Mouse (Mus musculus) stomach, postnatal 0 days (tissue): Measurements from ENCODE around the gene Yod1. TPM values are rescaled to one million over a fixed set of nuclear protein-coding genes. Genes with fewer than 3 reads are reported as not detected.

Experiments used
- ATAC-seq: fragments of 200-750 bp; cut with Nextera tagmentation; 2 replicates; pipeline ENCODE4 v1.8.0; 2017; ENCODE audit not compliant: low FRiP score, low TSS enrichment
- DNase-seq: peaks from one replicate; pipeline ENCODE4 v3.0.0-alpha.2; 2016; ENCODE audit warnings: low spot score
- H3K27ac ChIP-seq: fragments of 300-500 bp; sonication (generic); replicated peaks from 2 replicates; pipeline ENCODE4 v1.5.1; 2014; ENCODE audit warnings: mild to moderate bottlenecking, control low read depth
- H3K27me3 ChIP-seq: fragments of 300-500 bp; sonication (generic); 2 replicates; pipeline ENCODE4 v1.6.1; 2014; ENCODE audit warnings: low read length; ENCODE audit not compliant: control insufficient read depth, insufficient read depth
- H3K36me3 ChIP-seq: fragments of 300-500 bp; sonication (generic); 2 replicates; pipeline ENCODE4 v1.6.1; 2014; ENCODE audit warnings: low read length, mixed read lengths; ENCODE audit not compliant: control insufficient read depth, insufficient read depth
- H3K4me1 ChIP-seq: fragments of 300-500 bp; sonication (generic); replicated peaks from 2 replicates; pipeline ENCODE4 v1.6.1; 2014; ENCODE audit warnings: antibody characterized with exemption; ENCODE audit not compliant: control insufficient read depth, insufficient read depth
- H3K4me2 ChIP-seq: fragments of 300-500 bp; sonication (generic); replicated peaks from 2 replicates; pipeline ENCODE4 v1.6.1; 2014; ENCODE audit warnings: low read depth, mild to moderate bottlenecking, control low read depth, moderate library complexity
- H3K4me3 ChIP-seq: fragments of 300-500 bp; sonication (generic); 2 replicates; pipeline ENCODE4 v1.5.1; 2014; ENCODE audit warnings: low read depth, low read length, control low read depth
- H3K9ac ChIP-seq: fragments of 300-500 bp; sonication (generic); 2 replicates; pipeline ENCODE4 v1.6.1; 2014; ENCODE audit warnings: mild to moderate bottlenecking, low read length, control low read depth, mixed read lengths
- H3K9me3 ChIP-seq: fragments of 300-500 bp; sonication (generic); 2 replicates; pipeline ENCODE4 v1.6.1; 2016; ENCODE audit warnings: low read length; ENCODE audit not compliant: control insufficient read depth
- CTCF ChIP-seq: IDR thresholded peaks from 2 replicates; pipeline ENCODE4 v1.5.1; 2016; ENCODE audit warnings: antibody characterized with exemption, low read depth, mild to moderate bottlenecking, moderate library complexity
- EP300 ChIP-seq: optimal IDR thresholded peaks from 2 replicates; pipeline ENCODE3; 2016; ENCODE audit warnings: antibody characterized with exemption
- WGBS: fragments of 180-500 bp; shearing (Covaris S2); extraction: QIAGEN DNeasy Blood & Tissue Kit; methylation state at CpG from one replicate; pipeline ENCODE4 v1.1.7; 2014; 5-methylcytosine and 5-hydroxymethylcytosine counted together
- polyA plus RNA-seq: library from polyadenylated mRNA; unstranded; fragments of >200 nt; fragmentation: Nextera tagmentation; extraction: Ambion mirVana; gene quantifications from 2 replicates; pipeline ENCODE4 v1.2.1, GENCODE M21; 2015

Gene Yod1
- polyA plus RNA-seq, 1 experiment from 2014 or later = 24.2 TPM

DNA sequence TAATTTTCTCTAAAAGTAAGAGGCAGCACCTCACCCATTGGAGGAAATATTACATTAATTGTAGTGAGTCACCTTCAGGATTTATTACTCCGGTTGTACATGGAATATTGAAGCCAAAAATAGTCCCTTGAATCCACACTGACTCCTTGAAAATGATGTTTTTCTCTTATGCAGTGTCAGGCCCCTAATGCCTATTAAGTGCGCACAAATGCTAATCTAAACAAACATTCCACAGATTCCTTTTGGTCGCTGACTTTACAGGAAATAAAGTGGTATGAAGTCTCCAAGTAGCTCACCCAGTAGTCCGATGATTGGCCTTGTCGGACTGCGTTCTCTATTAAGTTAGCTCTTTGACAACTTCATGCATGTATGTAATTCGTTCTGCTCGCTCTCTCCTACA is 17.7 kb downstream of the Yod1 start:
- ATAC-seq (no peak), DNase-seq (no peak)
- peak overlapping the region; percentile 27; the same call in 1 of the 2 replicates for H3K4me3 ChIP-seq
- WGBS = 23% methylated on average over 8 of the region's 8 CpGs
- TF ChIP-seq EP300 (no peak), CTCF (no peak)
- H3K4me2 ChIP-seq = peak overlapping the region; percentile 46
- H3K9me3 ChIP-seq = no peaks in the 10 kb centered on the region
- peak overlapping the region; percentile 93 for H3K27ac ChIP-seq
- H3K9ac ChIP-seq = peak overlapping the region; percentile 31; the same call in 1 of the 2 replicates
- no peaks in the 10 kb centered on the region for H3K36me3 ChIP-seq
- no peaks in the 10 kb centered on the region for H3K27me3 ChIP-seq
- no peaks in the 10 kb centered on the region for H3K4me1 ChIP-seq

DNA sequence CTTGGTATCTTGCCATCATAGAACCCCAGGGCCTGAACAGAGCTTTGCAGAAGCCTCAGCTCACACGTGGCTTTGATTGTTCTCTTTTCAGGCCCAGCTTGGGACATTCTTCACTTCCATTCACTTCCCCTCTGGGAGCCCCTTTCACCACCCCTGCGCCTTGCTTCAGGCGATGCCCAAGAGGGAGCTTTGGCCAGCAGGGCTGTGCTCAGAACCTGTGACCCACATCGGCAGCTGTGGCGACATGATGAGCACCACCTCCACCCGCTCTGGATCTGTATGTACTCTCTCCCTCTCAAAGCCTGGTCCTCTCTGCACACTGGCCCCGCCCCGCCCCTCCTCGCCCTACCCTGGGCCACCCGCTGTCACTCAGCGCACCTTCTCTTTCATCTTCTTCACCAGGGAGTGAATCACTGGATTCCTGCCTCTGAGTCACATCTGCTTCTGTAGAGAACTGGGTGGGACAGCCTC is 20.3 kb downstream of the Yod1 start:
- Histone ChIP-seq H3K9ac (0 out of 2 replicates have a peak overlapping the region, but pooled peaks have one; percentile 23), H3K27ac (no peak overlapping the region; the same call in 1 of the 2 replicates), H3K4me2 (no peak overlapping the region), H3K36me3 (no peaks in the 10 kb centered on the region), H3K4me3 (no peak overlapping the region), H3K4me1 (peaks cover 4% of the 10 kb centered on the region), H3K27me3 (no peaks in the 10 kb centered on the region), H3K9me3 (no peaks in the 10 kb centered on the region)
- TF ChIP-seq EP300 (no peak), CTCF (no peak)
- WGBS = 32% methylated on average over 11 of the region's 11 CpGs
- peak; percentile 67 for DNase-seq
- ATAC-seq = peak; percentile 34

DNA sequence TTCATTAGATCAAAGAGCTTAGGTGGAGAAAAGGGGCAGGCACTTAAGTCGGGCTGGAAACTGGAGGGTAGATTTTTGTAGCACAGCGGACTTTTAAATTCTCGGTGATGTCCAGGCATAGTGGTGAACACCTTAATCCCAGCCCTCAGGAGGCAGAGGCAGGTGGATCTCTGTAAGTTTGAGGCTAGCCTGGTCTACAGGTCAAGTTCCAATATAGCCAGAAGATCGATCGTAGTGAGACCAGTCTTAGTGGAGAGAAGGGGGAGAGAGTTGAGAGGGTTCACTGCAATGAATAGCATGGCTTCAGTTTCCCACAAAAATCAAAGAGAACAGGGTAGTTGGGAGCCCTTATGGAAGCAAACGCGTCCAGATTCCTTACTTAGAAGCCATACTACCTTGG is 20.8 kb downstream of the Yod1 start:
- ATAC-seq (no peak), DNase-seq (no peak)
- Histone ChIP-seq H3K4me1 (peaks cover 4% of the 10 kb centered on the region), H3K27me3 (no peaks in the 10 kb centered on the region), H3K27ac (peak overlapping the region; percentile 31), H3K4me3 (no peak overlapping the region), H3K36me3 (0 out of 2 replicates have a peak, but pooled peaks cover under 1% of the 10 kb centered on the region), H3K9me3 (no peaks in the 10 kb centered on the region), H3K4me2 (no peak overlapping the region), H3K9ac (no peak overlapping the region)
- TF ChIP-seq EP300 = no peak
- no peak for TF ChIP-seq CTCF
- WGBS = 82% methylated on average over 7 of the region's 7 CpGs

DNA sequence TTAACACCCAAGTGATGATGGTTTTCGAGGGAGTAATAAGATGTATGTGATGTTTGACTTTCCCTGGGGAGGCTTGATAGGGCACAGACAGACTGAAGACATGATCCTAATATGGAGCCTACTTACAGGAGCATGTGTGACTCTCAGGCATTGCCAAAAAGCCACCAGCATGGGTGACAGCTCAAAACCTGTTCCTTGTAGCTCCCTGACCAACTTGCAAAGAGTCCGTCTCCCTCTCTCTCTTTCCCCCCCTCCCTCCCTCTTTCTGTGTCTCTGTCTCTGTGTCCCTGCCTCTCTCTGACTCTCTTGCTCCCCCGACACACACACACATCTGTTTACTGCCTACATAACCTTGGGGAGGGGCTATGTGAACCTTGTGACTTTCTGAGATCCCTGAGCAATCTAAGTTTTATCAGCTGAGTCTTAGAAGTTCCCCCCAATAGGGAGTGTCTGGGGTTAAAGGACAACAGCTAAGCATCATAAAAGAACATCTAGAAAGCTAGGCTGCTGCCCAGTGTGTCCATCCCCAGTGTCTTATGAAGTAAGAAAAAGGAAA is 21.5 kb downstream of the Yod1 start:
- ATAC-seq (no peak), DNase-seq (no peak)
- Histone ChIP-seq H3K4me2 (no peak overlapping the region), H3K27me3 (no peaks in the 10 kb centered on the region), H3K9me3 (no peaks in the 10 kb centered on the region), H3K27ac (0 out of 2 replicates have a peak overlapping the region, but pooled peaks have one; percentile 13), H3K4me3 (no peak overlapping the region), H3K36me3 (0 out of 2 replicates have a peak, but pooled peaks cover 4% of the 10 kb centered on the region), H3K9ac (no peak overlapping the region; the same call in 1 of the 2 replicates), H3K4me1 (peaks cover 4% of the 10 kb centered on the region)
- TF ChIP-seq CTCF (no peak), EP300 (no peak)
- 65% methylated on average over 3 of the region's 3 CpGs for WGBS

DNA sequence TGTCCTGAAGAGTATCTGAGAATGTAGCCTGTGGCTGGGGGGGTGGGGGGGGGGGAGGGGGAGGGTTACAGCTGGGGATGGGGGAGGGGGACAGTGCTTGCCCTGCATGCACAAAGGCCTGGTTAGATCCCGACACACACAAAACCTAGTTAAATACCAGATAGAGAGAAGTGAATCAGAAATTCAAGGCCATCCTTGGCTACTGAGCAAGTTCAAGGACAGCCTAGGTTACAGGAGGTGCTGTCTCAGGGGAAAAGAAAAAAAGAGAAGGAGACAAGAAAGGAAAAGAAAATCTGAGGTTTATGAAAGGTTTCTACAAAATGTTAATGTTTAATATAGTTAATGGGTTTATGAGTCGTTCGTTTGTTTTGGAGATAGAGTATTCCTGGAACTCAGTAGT is 22.5 kb downstream of the Yod1 start:
- Histone ChIP-seq H3K4me1 (peaks cover 4% of the 10 kb centered on the region), H3K9me3 (no peaks in the 10 kb centered on the region), H3K4me2 (no peak overlapping the region), H3K27me3 (no peaks in the 10 kb centered on the region), H3K9ac (no peak overlapping the region), H3K27ac (no peak overlapping the region), H3K36me3 (0 out of 2 replicates have a peak, but pooled peaks cover 4% of the 10 kb centered on the region), H3K4me3 (no peak overlapping the region)
- TF ChIP-seq EP300 (no peak), CTCF (no peak)
- no peak for DNase-seq
- ATAC-seq = no peak
- WGBS = 52% methylated on average over 3 of the region's 3 CpGs

DNA sequence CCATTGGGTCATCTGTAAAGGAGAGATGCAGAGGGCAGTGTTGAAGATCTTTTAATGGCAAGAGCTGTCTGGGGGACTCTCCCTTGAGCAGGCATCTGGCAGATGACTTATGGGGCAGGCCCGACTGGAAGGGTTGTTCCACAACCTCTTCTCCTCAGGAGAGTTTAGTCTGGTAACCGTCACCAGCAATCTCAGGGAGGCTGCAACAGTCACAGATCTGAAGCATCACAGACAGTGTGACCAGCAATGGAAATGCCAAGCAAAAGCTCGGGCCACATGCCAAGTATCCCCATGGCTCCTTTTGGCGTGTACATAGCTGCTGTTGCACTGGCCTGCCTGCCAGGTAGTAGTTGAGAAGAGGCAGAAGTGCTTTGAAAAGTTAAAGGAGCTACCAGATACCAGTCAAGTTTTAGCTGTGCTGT is 23.1 kb downstream of the Yod1 start:
- 46% methylated on average over 4 of the region's 4 CpGs for WGBS
- ATAC-seq (no peak), DNase-seq (peak; percentile 33)
- peaks cover 4% of the 10 kb centered on the region for H3K4me1 ChIP-seq
- TF ChIP-seq CTCF = no peak
- TF ChIP-seq EP300 = no peak
- H3K36me3 ChIP-seq = 0 out of 2 replicates have a peak, but pooled peaks cover 4% of the 10 kb centered on the region
- H3K4me2 ChIP-seq = no peak overlapping the region
- H3K27me3 ChIP-seq = no peaks in the 10 kb centered on the region
- peak overlapping the region; percentile 77 for H3K27ac ChIP-seq
- no peaks in the 10 kb centered on the region for H3K9me3 ChIP-seq
- H3K9ac ChIP-seq = no peak overlapping the region
- H3K4me3 ChIP-seq = no peak overlapping the region
